Mouse (Mus musculus): Measurements from ENCODE around the gene Atad5.
"Not testable (repeated sequence)": the region's sequence is repeated elsewhere in the genome, so short reads cannot be mapped to it uniquely, and the experiment has no call there.

Gene Atad5

GRCm38 (mm10) chr11:80088917-80089816 is at the start of gene Atad5:
Gene Atad5 (plus strand): TSS chr11:80089400.
- peak; percentile 89 for DNase-seq

- peak; percentile 21 for DNase-seq
These were observed 46.4 kb upstream of the Atad5 start for GRCm38 (mm10) chr11:80042615-80043418.

- DNase-seq: no peak
These were observed 45.8 kb upstream of the Atad5 start for GRCm38 (mm10) chr11:80043419-80043817.

GRCm38 (mm10) chr11:80046856-80047255 is 42.3 kb upstream of the Atad5 start:
- DNase-seq: no peak

GRCm38 (mm10) chr11:80050088-80050487 is 39.1 kb upstream of the Atad5 start:
- no peak for DNase-seq

GRCm38 (mm10) chr11:80052456-80052855 is 36.7 kb upstream of the Atad5 start:
- DNase-seq: no peak

GRCm38 (mm10) chr11:80053171-80053570 is 36.0 kb upstream of the Atad5 start:
- DNase-seq: no peak

GRCm38 (mm10) chr11:80054659-80055058 is 34.5 kb upstream of the Atad5 start:
- DNase-seq: no peak

- DNase-seq: no peak
These were observed 33.1 kb upstream of the Atad5 start for GRCm38 (mm10) chr11:80056141-80056540.

- DNase-seq: peak; percentile 30
These were observed 27.0 kb upstream of the Atad5 start for GRCm38 (mm10) chr11:80062159-80062558.

- DNase-seq: not testable (repeated sequence)
These were observed 22.8 kb upstream of the Atad5 start for GRCm38 (mm10) chr11:80066373-80066772.

- DNase-seq: no peak
These were observed 21.6 kb upstream of the Atad5 start for GRCm38 (mm10) chr11:80067558-80067957.

- no peak for DNase-seq
These were observed 19.4 kb upstream of the Atad5 start for GRCm38 (mm10) chr11:80069815-80070214.

- no peak for DNase-seq
These were observed 18.2 kb upstream of the Atad5 start for GRCm38 (mm10) chr11:80071039-80071438.

GRCm38 (mm10) chr11:80072365-80072764 is 16.8 kb upstream of the Atad5 start:
- DNase-seq: no peak

GRCm38 (mm10) chr11:80075608-80076277 is 13.5 kb upstream of the Atad5 start:
- no peak for DNase-seq

GRCm38 (mm10) chr11:80077784-80078545 is 11.2 kb upstream of the Atad5 start:
- DNase-seq: no peak

GRCm38 (mm10) chr11:80078831-80079230 is 10.4 kb upstream of the Atad5 start:
- no peak for DNase-seq

- no peak for DNase-seq
These were observed 9.4 kb upstream of the Atad5 start for GRCm38 (mm10) chr11:80079751-80080150.

- DNase-seq: peak; percentile 13
These were observed 8.8 kb upstream of the Atad5 start for GRCm38 (mm10) chr11:80080381-80080825.

- peak; percentile 87 for DNase-seq
These were observed 8.1 kb upstream of the Atad5 start, which contains the start of gene Crlf3 for GRCm38 (mm10) chr11:80080826-80081728. Gene Crlf3 (minus strand): TSS chr11:80080991.
